Mouse (Mus musculus) heart, embryonic 13.5 days (tissue): ENCODE measurements around the gene Ffar1. TPM values are rescaled to one million over a fixed set of nuclear protein-coding genes. Genes with fewer than 3 reads are reported as not detected.

Experiments
- ATAC-seq: fragments of 200-750 bp; cut with Nextera tagmentation; 2 replicates; pipeline ENCODE4 v1.8.0; 2017; ENCODE audit warnings: moderate TSS enrichment; ENCODE audit not compliant: insufficient number of reproducible peaks, low FRiP score, low TSS enrichment; ENCODE audit errors: extremely low read depth
- H3K27ac ChIP-seq: fragments of 300-500 bp; sonication (generic); replicated peaks from 2 replicates; pipeline ENCODE4 v1.5.1; 2015; ENCODE audit warnings: moderate library complexity, mild to moderate bottlenecking, inconsistent platforms
- H3K27me3 ChIP-seq: fragments of 300-500 bp; sonication (generic); replicated peaks from 2 replicates; pipeline ENCODE4 v1.6.1; 2015; ENCODE audit warnings: mild to moderate bottlenecking, inconsistent platforms
- H3K36me3 ChIP-seq: fragments of 300-500 bp; sonication (generic); 2 replicates; pipeline ENCODE4 v1.6.1; 2015; ENCODE audit warnings: mild to moderate bottlenecking, inconsistent platforms
- H3K4me1 ChIP-seq: fragments of 300-500 bp; sonication (generic); 2 replicates; pipeline ENCODE4 v1.6.1; 2015; ENCODE audit warnings: inconsistent platforms
- H3K4me2 ChIP-seq: fragments of 300-500 bp; sonication (generic); 2 replicates; pipeline ENCODE4 v1.6.1; 2015; ENCODE audit warnings: inconsistent platforms, mild to moderate bottlenecking, moderate library complexity
- H3K4me3 ChIP-seq: fragments of 300-500 bp; sonication (generic); 2 replicates; pipeline ENCODE4 v1.5.1; 2015; ENCODE audit warnings: moderate library complexity, mild to moderate bottlenecking, inconsistent platforms
- H3K9ac ChIP-seq: fragments of 300-500 bp; sonication (generic); 2 replicates; pipeline ENCODE4 v1.6.1; 2015; ENCODE audit warnings: inconsistent platforms, mild to moderate bottlenecking, moderate library complexity
- H3K9me3 ChIP-seq: fragments of 300-500 bp; sonication (generic); 2 replicates; pipeline ENCODE4 v1.6.1; 2016; ENCODE audit warnings: inconsistent platforms
- WGBS: fragments of 180-500 bp; shearing (Covaris S2); methylation state at CpG from one replicate; pipeline ENCODE4 v1.1.7; 2015; ENCODE audit warnings: mixed read lengths; 5-methylcytosine and 5-hydroxymethylcytosine counted together
- polyA plus RNA-seq: library from polyadenylated mRNA; unstranded; fragments of >200 nt; fragmentation: Nextera tagmentation; extraction: Ambion mirVana; gene quantifications from 2 replicates; pipeline ENCODE4 v1.2.1, GENCODE M21; 2015

Ffar1 gene
- polyA plus RNA-seq, 1 experiment from 2014 or later = not detected

DNA sequence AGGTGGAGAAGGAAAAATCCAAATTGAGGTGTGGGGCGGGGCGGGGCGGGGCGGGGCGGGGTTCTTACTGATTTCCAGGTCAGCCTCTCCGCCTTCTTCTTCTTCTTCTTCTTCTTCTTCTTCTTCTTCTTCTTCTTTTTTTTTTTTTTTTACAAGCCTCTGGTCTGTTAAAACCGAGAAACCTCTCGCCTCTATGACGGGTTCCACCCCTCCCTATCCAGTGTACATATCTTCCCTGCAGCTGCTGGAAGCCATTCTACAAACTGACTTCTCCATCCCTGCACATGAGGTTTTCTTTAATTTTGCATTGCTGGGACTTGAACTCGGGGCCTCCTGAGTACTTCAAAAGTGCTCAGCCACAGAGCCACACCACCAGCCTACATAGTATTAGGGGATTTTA, 34.7 kb downstream of the Ffar1 start:
- Histone ChIP-seq H3K9me3 (no peaks in the 10 kb centered on the region), H3K9ac (no peak overlapping the region), H3K4me3 (no peak overlapping the region), H3K27me3 (no peaks in the 10 kb centered on the region), H3K4me2 (no peak overlapping the region), H3K27ac (no peak overlapping the region), H3K4me1 (no peaks in the 10 kb centered on the region), H3K36me3 (no peaks in the 10 kb centered on the region)
- ATAC-seq = no peak
- WGBS = 89% methylated on average over 10 of the region's 10 CpGs

DNA sequence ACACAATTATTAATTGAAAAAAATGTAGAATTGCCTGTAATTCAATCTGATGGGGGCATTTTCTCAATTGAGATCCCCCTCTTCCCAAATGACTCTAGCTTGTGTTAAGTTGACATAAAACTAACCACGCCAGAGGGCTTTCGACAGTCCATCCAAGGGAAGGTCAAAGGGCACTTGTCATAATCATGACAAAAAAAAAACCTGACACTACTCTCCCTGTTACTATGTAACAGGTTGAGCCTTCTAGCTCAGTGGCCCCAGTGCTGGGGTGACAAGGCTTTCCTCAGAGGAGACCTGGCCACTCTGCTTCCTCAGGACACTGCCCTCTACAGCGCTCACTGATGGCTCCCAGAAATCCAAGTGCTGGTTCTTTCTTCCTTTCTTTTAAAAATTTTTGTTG, 37.1 kb downstream of the Ffar1 start:
- Histone ChIP-seq H3K4me2 (no peak overlapping the region), H3K27ac (no peak overlapping the region)
- 80% methylated on average over 3 of the region's 3 CpGs for WGBS

DNA sequence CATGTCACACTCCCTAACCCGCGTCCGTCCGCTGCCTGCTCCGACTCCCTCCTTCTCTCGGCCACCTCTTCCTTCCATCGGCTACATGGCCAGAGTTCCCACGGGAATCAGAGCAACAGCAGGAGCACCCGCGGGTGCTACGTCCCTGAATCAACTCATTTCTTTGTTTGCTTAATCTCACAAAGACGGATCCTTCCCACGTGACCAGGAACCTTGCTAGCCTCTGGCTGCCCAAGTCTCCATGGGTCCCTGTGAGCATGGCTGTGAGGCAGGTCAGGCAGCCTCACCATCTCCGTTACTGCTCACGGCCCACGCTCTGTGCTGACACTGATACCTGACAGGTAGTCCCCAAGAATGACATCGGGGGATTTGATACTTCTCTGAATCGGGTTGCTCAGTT, 37.7 kb downstream of the Ffar1 start, which contains the start of gene Ffar2:
Gene Ffar2 (minus strand): TSS at position 101 of the 400 bp plus-strand sequence.
- 82% methylated on average over 18 of the region's 18 CpGs for WGBS
- no peak within 1 kb of the TSS for H3K27ac ChIP-seq
- ATAC-seq = no peak
- peaks cover 15% of the 10 kb centered on the region for H3K27me3 ChIP-seq
- no peak within 1 kb of the TSS for H3K9ac ChIP-seq
- no peak within 1 kb of the TSS for H3K4me3 ChIP-seq
- no peaks in the 10 kb centered on the region for H3K9me3 ChIP-seq
- H3K4me2 ChIP-seq = no peak within 1 kb of the TSS
- H3K36me3 ChIP-seq = no peaks in the 10 kb centered on the region
- H3K4me1 ChIP-seq = no peaks in the 10 kb centered on the region

More for the DNA sequence above, 37.1 kb downstream of the Ffar1 start:
- H3K4me3 ChIP-seq = no peak overlapping the region
- no peak for ATAC-seq
- H3K9ac ChIP-seq = no peak overlapping the region
- H3K9me3 ChIP-seq = no peaks in the 10 kb centered on the region
- H3K36me3 ChIP-seq = no peaks in the 10 kb centered on the region
- H3K4me1 ChIP-seq = no peaks in the 10 kb centered on the region
- peaks cover 12% of the 10 kb centered on the region for H3K27me3 ChIP-seq

DNA sequence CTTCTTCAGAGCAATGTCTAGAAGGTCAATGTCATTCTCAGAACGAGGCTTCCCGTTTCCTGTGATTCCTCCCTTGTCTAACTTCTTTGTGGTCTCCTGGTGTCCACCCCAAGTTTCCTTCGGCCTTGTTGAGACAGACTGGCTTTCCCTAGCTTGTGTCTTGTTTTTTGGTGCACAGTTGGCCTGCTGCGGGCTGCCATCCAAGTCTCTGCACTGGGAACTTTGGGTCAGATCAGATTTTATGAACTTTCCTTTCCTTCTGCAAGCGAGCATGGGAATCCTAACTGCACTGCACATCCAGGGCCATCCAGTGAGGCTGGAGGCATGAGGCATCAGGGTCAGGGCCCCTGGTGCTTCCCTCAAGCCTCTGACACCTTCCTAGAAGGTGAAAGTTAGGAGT, 39.8 kb downstream of the Ffar1 start:
- Histone ChIP-seq H3K27ac (no peak overlapping the region), H3K9me3 (no peaks in the 10 kb centered on the region), H3K4me2 (no peak overlapping the region), H3K27me3 (peaks cover 15% of the 10 kb centered on the region), H3K4me3 (no peak overlapping the region), H3K36me3 (no peaks in the 10 kb centered on the region), H3K4me1 (no peaks in the 10 kb centered on the region), H3K9ac (no peak overlapping the region)
- 50% methylated on average over 5 of the region's 5 CpGs for WGBS
- ATAC-seq = no peak

DNA sequence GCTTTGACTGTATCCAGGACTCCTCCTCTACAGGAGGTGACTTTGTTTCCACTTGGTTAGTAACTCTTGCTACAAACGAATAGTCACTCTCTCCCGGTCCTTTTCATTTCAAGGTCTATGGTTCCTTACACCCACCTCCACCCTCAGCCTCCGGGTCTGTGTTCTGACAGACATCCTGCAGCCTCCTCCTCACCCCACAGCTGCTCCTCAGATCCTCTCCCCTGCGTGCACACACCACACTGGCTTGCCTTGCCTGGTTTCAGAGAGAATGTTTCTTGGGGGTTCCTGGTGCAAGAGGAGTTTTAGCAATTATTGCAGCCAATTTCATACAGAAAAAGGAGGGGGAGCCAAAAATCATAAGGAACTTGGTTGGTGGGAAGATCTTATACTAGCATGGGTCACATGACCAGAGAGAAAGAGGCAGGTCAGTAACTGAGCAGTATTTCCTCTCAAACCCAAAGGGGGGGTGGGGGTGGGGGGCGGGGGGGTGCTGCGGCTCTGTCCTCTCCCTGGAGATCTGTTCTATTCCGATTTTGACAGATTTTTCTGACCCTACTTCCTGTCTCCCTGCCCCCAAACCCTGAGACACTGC, 40.4 kb downstream of the Ffar1 start:
- no peak overlapping the region for H3K9ac ChIP-seq
- peaks cover 15% of the 10 kb centered on the region for H3K27me3 ChIP-seq
- H3K36me3 ChIP-seq = no peaks in the 10 kb centered on the region
- H3K4me2 ChIP-seq = no peak overlapping the region
- no peak overlapping the region for H3K4me3 ChIP-seq
- no peak for ATAC-seq
- no peaks in the 10 kb centered on the region for H3K4me1 ChIP-seq
- WGBS = 60% methylated on average over 7 of the region's 7 CpGs
- H3K27ac ChIP-seq = no peak overlapping the region
- no peaks in the 10 kb centered on the region for H3K9me3 ChIP-seq

DNA sequence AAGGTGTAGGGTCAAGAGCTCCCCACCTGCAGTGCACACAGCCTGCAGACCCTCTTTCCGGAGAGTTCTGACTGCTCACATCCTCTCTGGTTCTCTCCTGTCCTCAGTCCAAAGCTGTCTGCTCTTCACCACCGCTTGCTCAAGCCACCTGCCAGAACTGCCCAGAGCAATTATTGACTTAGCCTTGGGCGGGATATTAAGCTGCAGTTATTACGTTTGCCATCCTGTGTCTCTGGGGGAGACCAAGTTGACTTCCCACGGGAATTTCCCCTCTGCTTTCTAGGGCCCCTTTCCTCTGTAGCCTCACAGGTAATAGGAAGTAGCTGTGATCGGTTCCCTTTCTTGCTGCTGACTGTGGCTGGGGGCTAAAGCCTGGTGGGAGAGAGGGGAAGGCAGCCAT, 41.2 kb downstream of the Ffar1 start:
- Histone ChIP-seq H3K36me3 (no peaks in the 10 kb centered on the region), H3K4me2 (no peak overlapping the region), H3K9me3 (no peaks in the 10 kb centered on the region), H3K9ac (no peak overlapping the region), H3K27ac (no peak overlapping the region), H3K4me3 (no peak overlapping the region), H3K27me3 (peaks cover 15% of the 10 kb centered on the region), H3K4me1 (no peaks in the 10 kb centered on the region)
- 67% methylated on average over 6 of the region's 6 CpGs for WGBS
- ATAC-seq = no peak

DNA sequence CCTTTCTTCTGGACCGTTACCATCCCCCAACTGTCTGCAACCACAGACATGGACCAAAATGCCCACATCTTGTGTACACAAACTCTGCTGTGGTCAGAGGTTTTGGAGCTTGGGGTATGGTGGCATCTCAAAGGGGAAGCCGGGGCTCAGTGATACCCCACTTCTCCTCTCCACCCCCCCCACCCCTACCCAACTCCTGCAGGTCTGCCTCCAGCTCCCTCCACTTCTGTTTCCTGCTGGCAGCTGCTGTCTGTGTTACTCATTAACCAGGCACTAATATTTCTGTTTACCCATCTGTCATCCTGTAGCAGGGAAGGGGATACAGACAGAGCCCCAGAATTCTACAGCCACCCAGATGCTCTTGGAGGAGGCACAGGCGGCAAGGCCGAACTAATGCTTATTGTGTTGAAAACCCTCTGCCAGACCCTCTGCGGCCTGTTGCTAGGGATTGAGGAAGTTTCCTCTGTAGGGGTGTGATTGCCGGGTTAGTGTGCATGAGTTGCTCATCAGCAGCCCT, 49.0 kb downstream of the Ffar1 start:
- H3K27ac ChIP-seq = no peak overlapping the region
- no peaks in the 10 kb centered on the region for H3K4me1 ChIP-seq
- WGBS = 71% methylated on average over 6 of the region's 6 CpGs

DNA sequence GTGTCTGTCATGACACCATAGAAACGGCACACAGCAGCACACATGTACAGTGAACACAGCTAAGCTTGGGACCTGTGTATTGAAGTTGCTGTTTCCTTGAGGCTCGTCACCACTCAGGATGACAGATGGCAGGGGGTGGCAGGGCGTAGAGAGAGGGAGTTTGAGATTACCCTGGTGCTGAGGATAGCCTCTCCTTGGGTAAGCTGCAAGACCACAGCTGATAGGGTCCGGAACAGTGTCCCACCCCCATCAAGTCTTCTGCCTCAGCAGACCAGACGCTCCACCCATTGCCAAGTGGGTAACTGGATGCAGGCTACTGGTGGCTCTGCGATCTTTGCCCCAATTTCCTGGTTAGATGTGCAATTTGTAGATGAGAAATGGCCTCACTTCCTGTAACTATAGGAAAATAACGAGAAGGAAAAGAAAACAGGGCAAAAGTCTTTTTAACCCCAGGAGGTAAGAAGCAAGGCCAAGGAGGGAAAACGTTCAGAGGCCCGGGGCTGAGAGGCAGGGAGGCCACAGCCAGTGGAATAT, 49.5 kb downstream of the Ffar1 start:
- 42% methylated on average over 9 of the region's 9 CpGs for WGBS
- H3K4me3 ChIP-seq = no peak overlapping the region
- no peak overlapping the region for H3K9ac ChIP-seq
- no peak overlapping the region for H3K4me2 ChIP-seq
- H3K27ac ChIP-seq = no peak overlapping the region
- H3K9me3 ChIP-seq = no peaks in the 10 kb centered on the region; the same call in 1 of the 2 replicates
- no peaks in the 10 kb centered on the region for H3K4me1 ChIP-seq
- no peak for ATAC-seq
- no peaks in the 10 kb centered on the region for H3K27me3 ChIP-seq
- H3K36me3 ChIP-seq = no peaks in the 10 kb centered on the region

More for the DNA sequence above, 49.0 kb downstream of the Ffar1 start:
- no peaks in the 10 kb centered on the region for H3K27me3 ChIP-seq
- no peaks in the 10 kb centered on the region; the same call in 1 of the 2 replicates for H3K9me3 ChIP-seq
- H3K4me3 ChIP-seq = no peak overlapping the region
- ATAC-seq = no peak
- H3K9ac ChIP-seq = no peak overlapping the region
- no peak overlapping the region for H3K4me2 ChIP-seq
- no peaks in the 10 kb centered on the region for H3K36me3 ChIP-seq

DNA sequence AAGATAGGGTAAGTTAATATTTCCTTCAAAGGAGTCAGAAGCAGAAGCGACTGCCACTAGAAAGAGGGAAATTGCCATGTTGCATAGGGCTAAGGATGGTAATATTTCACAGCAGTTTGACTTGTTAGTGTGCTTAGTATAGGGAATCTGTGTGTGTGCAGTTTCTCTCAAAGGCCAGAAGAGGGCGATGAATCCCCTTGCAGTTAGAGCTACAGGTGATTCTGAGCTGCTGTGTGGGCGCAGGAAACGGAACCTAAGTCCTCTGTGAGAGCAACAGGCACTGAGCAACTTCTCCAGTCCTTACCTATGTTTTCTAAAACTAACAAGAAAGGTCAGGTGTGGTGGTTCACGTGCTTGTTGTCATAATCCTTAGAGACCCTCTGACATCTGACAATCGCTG, 51.0 kb downstream of the Ffar1 start:
- H3K27me3 ChIP-seq = no peaks in the 10 kb centered on the region
- no peak overlapping the region for H3K9ac ChIP-seq
- H3K9me3 ChIP-seq = no peaks in the 10 kb centered on the region; the same call in 1 of the 2 replicates
- H3K4me1 ChIP-seq = no peaks in the 10 kb centered on the region
- no peak overlapping the region for H3K4me2 ChIP-seq
- 49% methylated on average over 6 of the region's 6 CpGs for WGBS
- no peak for ATAC-seq
- no peaks in the 10 kb centered on the region for H3K36me3 ChIP-seq
- H3K4me3 ChIP-seq = no peak overlapping the region
- no peak overlapping the region for H3K27ac ChIP-seq

Other genes with a start within 250 kb of the Ffar1 start
- gene Upk1a, start 248.7 kb downstream of the Ffar1 start, polyA plus RNA-seq = 0.33 and 0.37 TPM in 2 replicates
- 1,963 and 2,109 TPM in 2 replicates for gene Cox6b1, start 235.4 kb downstream of the Ffar1 start, polyA plus RNA-seq
- gene Etv2, start 225.7 kb downstream of the Ffar1 start, polyA plus RNA-seq = 0.33 and 0.37 TPM in 2 replicates
- gene Rbm42, start 211.2 kb downstream of the Ffar1 start, polyA plus RNA-seq = 79.5 and 88.4 TPM in 2 replicates
- 30.1 and 32.3 TPM in 2 replicates for gene Haus5, start 196.6 kb downstream of the Ffar1 start, polyA plus RNA-seq
- gene Pmis2, start 190.0 kb downstream of the Ffar1 start, polyA plus RNA-seq = not detected in 2 replicates
- 1.9 TPM in 2 replicates for gene 2200002J24Rik, start 162.6 kb downstream of the Ffar1 start, polyA plus RNA-seq
- gene Atp4a, start 149.4 kb downstream of the Ffar1 start, polyA plus RNA-seq = 0.46 and 1.0 TPM in 2 replicates
- 165 and 182 TPM in 2 replicates for gene Tmem147, start 132.0 kb downstream of the Ffar1 start, polyA plus RNA-seq
- gene Gapdhs, start 117.9 kb downstream of the Ffar1 start, polyA plus RNA-seq = 0.20 and 0.64 TPM in 2 replicates
- gene Sbsn, start 110.1 kb downstream of the Ffar1 start, polyA plus RNA-seq = 0.47 and 0.68 TPM in 2 replicates
- 0.71 and 1.2 TPM in 2 replicates for gene Dmkn, start 97.8 kb downstream of the Ffar1 start, polyA plus RNA-seq
- gene Krtdap, start 73.7 kb downstream of the Ffar1 start, polyA plus RNA-seq = 0.41 and 0.53 TPM in 2 replicates
- gene Ffar2, start 37.8 kb downstream of the Ffar1 start, polyA plus RNA-seq = not detected in 2 replicates
- gene Ffar3, start 5.4 kb downstream of the Ffar1 start, polyA plus RNA-seq = not detected in 2 replicates
- gene Cd22, start 18.8 kb upstream of the Ffar1 start, polyA plus RNA-seq = not detected in 2 replicates
- gene Mag, start 53.3 kb upstream of the Ffar1 start, polyA plus RNA-seq = 0.08 and 0.10 TPM in 2 replicates
- not detected in 2 replicates for gene Hamp2, start 63.1 kb upstream of the Ffar1 start, polyA plus RNA-seq
- 0.71 TPM in 1 of 2 replicates, not detected in the other for gene Hamp, start 82.5 kb upstream of the Ffar1 start, polyA plus RNA-seq
- 16.8 and 17.3 TPM in 2 replicates for gene Usf2, start 95.2 kb upstream of the Ffar1 start, polyA plus RNA-seq
- gene Lsr, start 111.9 kb upstream of the Ffar1 start, polyA plus RNA-seq = 11.2 and 12.1 TPM in 2 replicates
- gene Fam187b, start 112.2 kb upstream of the Ffar1 start, polyA plus RNA-seq = 1.1 and 1.4 TPM in 2 replicates
- 35.5 and 39.2 TPM in 2 replicates for gene Fxyd5, start 180.9 kb upstream of the Ffar1 start, polyA plus RNA-seq
- gene Fxyd7, start 189.9 kb upstream of the Ffar1 start, polyA plus RNA-seq = 2.0 and 3.6 TPM in 2 replicates
- gene Fxyd1, start 195.6 kb upstream of the Ffar1 start, polyA plus RNA-seq = 1,042 and 1,184 TPM in 2 replicates
- 0.19 and 0.21 TPM in 2 replicates for gene Lgi4, start 197.8 kb upstream of the Ffar1 start, polyA plus RNA-seq
- gene Fxyd3, start 215.1 kb upstream of the Ffar1 start, polyA plus RNA-seq = 2.0 and 2.2 TPM in 2 replicates